Mouse (Mus musculus): Measurements from ENCODE around the gene Actl7b.

Actl7b gene

DNA sequence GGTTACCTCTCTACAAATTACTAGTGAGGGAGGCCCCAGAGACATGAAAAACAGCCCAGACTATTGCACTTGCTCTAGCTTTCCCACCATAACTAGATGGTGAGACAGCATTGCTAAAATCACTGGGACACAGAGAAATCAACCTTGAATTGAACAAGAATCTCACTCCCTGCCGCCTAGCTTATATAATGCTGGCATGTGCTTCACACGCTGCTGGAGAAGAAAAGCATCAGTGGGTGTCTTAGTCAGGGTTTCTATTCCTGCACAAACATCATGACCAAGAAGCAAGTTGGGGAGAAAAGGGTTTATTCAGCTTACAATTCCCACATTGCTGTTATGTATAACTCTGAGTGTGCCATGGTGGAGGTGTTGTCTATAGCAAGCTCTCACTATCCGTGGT, 28.1 kb downstream of the Actl7b start:
- no peak for DNase-seq (ENCODE audit: low spot score)

GRCm38 (mm10) chr4:56702234-56702633, 39.0 kb downstream of the Actl7b start:
- no peak for DNase-seq (ENCODE audit: low spot score)

DNA sequence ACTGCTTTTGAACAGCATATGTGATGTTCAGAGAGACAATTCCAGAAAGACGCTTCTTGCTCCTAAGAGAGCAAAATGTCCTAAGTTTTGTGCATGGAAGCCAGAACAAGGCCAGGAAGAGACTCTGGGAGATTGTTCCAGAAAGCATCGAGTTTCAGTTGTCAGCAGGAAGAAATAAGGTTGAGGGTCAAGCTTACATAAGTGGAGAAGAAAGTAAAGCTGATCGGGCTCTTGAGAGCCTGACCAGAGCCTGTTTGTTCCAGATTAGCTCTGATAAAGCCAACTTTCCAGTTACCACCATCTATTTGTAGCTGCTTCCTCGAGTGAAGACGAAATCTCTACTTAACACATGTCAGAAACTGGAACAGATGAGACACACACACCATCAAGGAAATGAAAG, 42.6 kb downstream of the Actl7b start:
- no peak for DNase-seq (ENCODE audit: low spot score)

- no peak for DNase-seq (ENCODE audit: low spot score)
These were observed 44.8 kb downstream of the Actl7b start for GRCm38 (mm10) chr4:56696401-56696800.

All from T-cell, adult 2 months (primary cell).